Mouse (Mus musculus) embryonic fibroblast, embryonic 13.5 days (primary cell): ENCODE measurements at regions not wholly inside any gene's neighbourhood (a gene's known extent, or its start where the extent isn't known, plus 50 kb on each side); places are given as distances from the start of the nearest gene placed in this dataset.

Source experiments
- H3K27ac ChIP-seq: 2 replicates; pipeline ENCODE4 v1.5.1; 2012; ENCODE audit warnings: low read length, control low read depth, inconsistent platforms; ENCODE audit not compliant: insufficient read depth
- H3K4me1 ChIP-seq: 2 replicates; pipeline ENCODE4 v1.6.1; 2011; ENCODE audit warnings: low read length; ENCODE audit not compliant: control insufficient read depth, insufficient read depth
- H3K4me3 ChIP-seq: 2 replicates; pipeline ENCODE4 v1.5.1; 2011; ENCODE audit warnings: mild to moderate bottlenecking, control low read depth, low read length; ENCODE audit not compliant: insufficient read depth
- CTCF ChIP-seq: IDR thresholded peaks from 2 replicates; pipeline ENCODE4 v1.5.1; 2011; ENCODE audit warnings: mild to moderate bottlenecking, control low read depth, low read length, moderate library complexity, borderline replicate concordance; ENCODE audit not compliant: insufficient read depth
- POLR2A ChIP-seq: IDR thresholded peaks from 2 replicates; pipeline ENCODE4 v1.6.1; 2011; ENCODE audit warnings: low read depth, mild to moderate bottlenecking, control low read depth, low read length, moderate library complexity

- no peak for TF ChIP-seq POLR2A
- no peak for TF ChIP-seq CTCF
Observed at GRCm38 (mm10) chr3:61064720-61065119, 62.1 kb downstream of the P2ry1 start.

GRCm38 (mm10) chr3:61067067-61067466, 64.5 kb downstream of the P2ry1 start:
- TF ChIP-seq CTCF: no peak
- TF ChIP-seq POLR2A: no peak
- no peaks in the 10 kb centered on the region for H3K4me1 ChIP-seq

More at GRCm38 (mm10) chr3:61064720-61065119, 62.1 kb downstream of the P2ry1 start:
- Histone ChIP-seq H3K27ac (no peak overlapping the region), H3K4me3 (no peak overlapping the region), H3K4me1 (no peaks in the 10 kb centered on the region)

GRCm38 (mm10) chr3:61068229-61068628, 65.6 kb downstream of the P2ry1 start:
- no peak overlapping the region for H3K27ac ChIP-seq
- no peaks in the 10 kb centered on the region for H3K4me1 ChIP-seq
- H3K4me3 ChIP-seq: no peak overlapping the region
- TF ChIP-seq CTCF (no peak), POLR2A (no peak)

More at GRCm38 (mm10) chr3:61067067-61067466, 64.5 kb downstream of the P2ry1 start:
- Histone ChIP-seq H3K4me3 (no peak overlapping the region), H3K27ac (no peak overlapping the region)

- no peak for TF ChIP-seq POLR2A
- TF ChIP-seq CTCF: no peak
- Histone ChIP-seq H3K4me3 (no peak overlapping the region), H3K27ac (no peak overlapping the region), H3K4me1 (no peaks in the 10 kb centered on the region)
Observed at GRCm38 (mm10) chr3:61071041-61071440, 68.4 kb downstream of the P2ry1 start.

GRCm38 (mm10) chr3:61072330-61072729, 69.7 kb downstream of the P2ry1 start:
- no peaks in the 10 kb centered on the region for H3K4me1 ChIP-seq
- H3K4me3 ChIP-seq: no peak overlapping the region
- no peak for TF ChIP-seq POLR2A
- TF ChIP-seq CTCF: no peak
- no peak overlapping the region for H3K27ac ChIP-seq

GRCm38 (mm10) chr3:61073103-61073502, 70.5 kb downstream of the P2ry1 start:
- Histone ChIP-seq H3K4me3 (no peak overlapping the region), H3K27ac (no peak overlapping the region), H3K4me1 (no peaks in the 10 kb centered on the region)
- TF ChIP-seq CTCF: no peak
- no peak for TF ChIP-seq POLR2A

GRCm38 (mm10) chr3:61073806-61074205, 71.2 kb downstream of the P2ry1 start:
- Histone ChIP-seq H3K4me1 (no peaks in the 10 kb centered on the region), H3K27ac (no peak overlapping the region), H3K4me3 (no peak overlapping the region)
- TF ChIP-seq CTCF (no peak), POLR2A (no peak)

- Histone ChIP-seq H3K4me1 (no peaks in the 10 kb centered on the region), H3K27ac (no peak overlapping the region), H3K4me3 (no peak overlapping the region)
- TF ChIP-seq POLR2A (no peak), CTCF (no peak)
Observed at GRCm38 (mm10) chr3:61075839-61076238, 73.2 kb downstream of the P2ry1 start.

- H3K4me3 ChIP-seq: no peak overlapping the region
Observed at GRCm38 (mm10) chr3:61089931-61090330, 87.3 kb downstream of the P2ry1 start.

GRCm38 (mm10) chr3:61092031-61092430, 89.4 kb downstream of the P2ry1 start:
- TF ChIP-seq POLR2A (no peak), CTCF (no peak)
- Histone ChIP-seq H3K4me1 (no peaks in the 10 kb centered on the region), H3K27ac (no peak overlapping the region), H3K4me3 (no peak overlapping the region)

More at GRCm38 (mm10) chr3:61089931-61090330, 87.3 kb downstream of the P2ry1 start:
- Histone ChIP-seq H3K4me1 (no peaks in the 10 kb centered on the region), H3K27ac (no peak overlapping the region)
- TF ChIP-seq CTCF (no peak), POLR2A (no peak)

GRCm38 (mm10) chr3:61116364-61116763, 113.8 kb downstream of the P2ry1 start:
- H3K4me1 ChIP-seq: no peaks in the 10 kb centered on the region
- TF ChIP-seq CTCF (no peak), POLR2A (no peak)

More at GRCm38 (mm10) chr3:61116364-61116763, 113.8 kb downstream of the P2ry1 start:
- Histone ChIP-seq H3K4me3 (no peak overlapping the region), H3K27ac (no peak overlapping the region)
